Mouse (Mus musculus) C2C12 (cell line): Measurements from ENCODE around the gene Idh2. TPM values are rescaled to one million over a fixed set of nuclear protein-coding genes. Genes with fewer than 3 reads are reported as not detected.

Experiments used
- H3K27me3 ChIP-seq: one replicate; pipeline ENCODE4 v1.6.1; 2011; ENCODE audit not compliant: control insufficient read depth, insufficient read depth, insufficient read length
- H3K36me3 ChIP-seq: one replicate; pipeline ENCODE4 v1.6.1; 2011; ENCODE audit not compliant: control insufficient read depth, insufficient read depth
- H3K4me3 ChIP-seq: one replicate; pipeline ENCODE4 v1.5.1; 2011; ENCODE audit warnings: mild to moderate bottlenecking, control low read depth; ENCODE audit not compliant: poor library complexity, insufficient read depth, severe bottlenecking
- H3K79me2 ChIP-seq: one replicate; pipeline ENCODE4 v1.6.1; 2011; ENCODE audit not compliant: control insufficient read depth, insufficient read depth
- H3K79me3 ChIP-seq: one replicate; pipeline ENCODE4 v1.6.1; 2011; ENCODE audit warnings: low read depth, control low read depth
- H3ac ChIP-seq: one replicate; pipeline ENCODE3; 2011; ENCODE audit warnings: low read depth; ENCODE audit not compliant: control insufficient read depth, insufficient read length
- CEBPB ChIP-seq: IDR thresholded peaks from one replicate; pipeline ENCODE4 v1.6.1; 2011; ENCODE audit warnings: low read depth, mild to moderate bottlenecking, control low read depth, moderate library complexity
- CTCF ChIP-seq: IDR thresholded peaks from one replicate; pipeline ENCODE4 v1.5.1; 2011; ENCODE audit not compliant: control insufficient read depth, insufficient read depth, insufficient read length
- FOSL1 ChIP-seq: IDR thresholded peaks from one replicate; pipeline ENCODE4 v1.8.0; 2011; ENCODE audit warnings: mild to moderate bottlenecking, low read length; ENCODE audit not compliant: poor library complexity, insufficient read depth, severe bottlenecking
- MAX ChIP-seq: IDR thresholded peaks from one replicate; pipeline ENCODE4 v1.6.1; 2011; ENCODE audit warnings: mild to moderate bottlenecking, control low read depth
- MYOD1 ChIP-seq: IDR thresholded peaks from one replicate; pipeline ENCODE4 v1.6.1; 2011; ENCODE audit warnings: low read depth; ENCODE audit not compliant: control insufficient read depth, insufficient read length
- MYOG ChIP-seq: IDR thresholded peaks from one replicate; pipeline ENCODE4 v1.6.1; 2011; ENCODE audit not compliant: control insufficient read depth, insufficient read length; ENCODE audit errors: extremely low read depth
- USF1 ChIP-seq: IDR thresholded peaks from one replicate; pipeline ENCODE4 v1.6.1; 2011; ENCODE audit warnings: low read depth, mild to moderate bottlenecking, control low read depth, moderate library complexity
- polyA plus RNA-seq: library from polyadenylated mRNA; unstranded; fragments of >200 nt; fragmentation: generic; extraction: Trizol; gene quantifications from one replicate; pipeline ENCODE4 v1.2.1, GENCODE M21; 2012; ENCODE audit warnings: missing spikeins

Idh2 gene
- polyA plus RNA-seq, 1 experiment: 244 TPM

- Histone ChIP-seq H3K27me3 (no peaks in the 10 kb centered on the region), H3K79me3 (no peaks in the 10 kb centered on the region), H3K36me3 (no peaks in the 10 kb centered on the region), H3ac (no peak overlapping the region), H3K4me3 (no peak overlapping the region), H3K79me2 (no peaks in the 10 kb centered on the region)
- TF ChIP-seq FOSL1 (no peak), MYOD1 (no peak), MYOG (no peak)
Measured at GRCm38 (mm10) chr7:80152756-80153155, 37.6 kb upstream of the Idh2 start.

- H3ac ChIP-seq: no peak overlapping the region
- no peak overlapping the region for H3K4me3 ChIP-seq
- no peaks in the 10 kb centered on the region for H3K79me2 ChIP-seq
- TF ChIP-seq USF1 (peak; percentile 15), MYOD1 (no peak)
- H3K27me3 ChIP-seq: no peaks in the 10 kb centered on the region
- no peaks in the 10 kb centered on the region for H3K36me3 ChIP-seq
- no peaks in the 10 kb centered on the region for H3K79me3 ChIP-seq
Measured at GRCm38 (mm10) chr7:80152152-80152551, 37.0 kb upstream of the Idh2 start.

GRCm38 (mm10) chr7:80149356-80149755 is 34.2 kb upstream of the Idh2 start:
- TF ChIP-seq MYOD1 (no peak), MYOG (no peak), FOSL1 (no peak), CTCF (no peak), USF1 (no peak), CEBPB (no peak), MAX (no peak)

GRCm38 (mm10) chr7:80146077-80146476 is 30.9 kb upstream of the Idh2 start:
- H3K79me2 ChIP-seq: no peaks in the 10 kb centered on the region
- H3K4me3 ChIP-seq: no peak overlapping the region
- H3K27me3 ChIP-seq: no peaks in the 10 kb centered on the region
- no peaks in the 10 kb centered on the region for H3K79me3 ChIP-seq
- no peak overlapping the region for H3ac ChIP-seq
- no peak for TF ChIP-seq MYOD1
- TF ChIP-seq FOSL1: no peak
- no peak for TF ChIP-seq MAX
- no peak for TF ChIP-seq MYOG
- TF ChIP-seq CTCF: no peak
- no peak for TF ChIP-seq USF1
- no peak for TF ChIP-seq CEBPB
- no peaks in the 10 kb centered on the region for H3K36me3 ChIP-seq

More at GRCm38 (mm10) chr7:80149356-80149755, 34.2 kb upstream of the Idh2 start:
- Histone ChIP-seq H3ac (no peak overlapping the region), H3K4me3 (no peak overlapping the region), H3K27me3 (no peaks in the 10 kb centered on the region), H3K79me3 (no peaks in the 10 kb centered on the region), H3K79me2 (no peaks in the 10 kb centered on the region), H3K36me3 (no peaks in the 10 kb centered on the region)

- Histone ChIP-seq H3ac (no peak overlapping the region), H3K79me3 (no peaks in the 10 kb centered on the region), H3K79me2 (no peaks in the 10 kb centered on the region), H3K36me3 (no peaks in the 10 kb centered on the region), H3K27me3 (no peaks in the 10 kb centered on the region), H3K4me3 (no peak overlapping the region)
- no peak for TF ChIP-seq CTCF
- TF ChIP-seq MYOG: no peak
- no peak for TF ChIP-seq MYOD1
- TF ChIP-seq CEBPB: no peak
- TF ChIP-seq USF1: no peak
- TF ChIP-seq MAX: no peak
- TF ChIP-seq FOSL1: no peak
Measured at GRCm38 (mm10) chr7:80144695-80145094, 29.5 kb upstream of the Idh2 start.

GRCm38 (mm10) chr7:80143331-80144273 is 28.4 kb upstream of the Idh2 start:
- TF ChIP-seq MAX (no peak), FOSL1 (no peak), CEBPB (no peak), MYOG (no peak), CTCF (no peak), MYOD1 (no peak), USF1 (no peak)
- Histone ChIP-seq H3K79me3 (no peaks in the 10 kb centered on the region), H3K27me3 (no peaks in the 10 kb centered on the region), H3K4me3 (no peak overlapping the region), H3K79me2 (no peaks in the 10 kb centered on the region), H3ac (no peak overlapping the region), H3K36me3 (no peaks in the 10 kb centered on the region)
